In genomic region chr11:76338656-76339055, GRCm38 (mm10) we compare ENCODE assay signal across 16 mouse cellular contexts.
DNase-seq lines count a peak whose midpoint lies in the region; ATAC-seq and TF ChIP-seq lines count a peak whose summit lies in the region.
"Had no signal": no experiment of that assay in that cellular context is flagged by ENCODE, and none has a peak within 500 bp of the region (broad histone marks: within the 10 kb centered on the region; RNA-seq: fewer than 3 reads in every experiment).

No protein-coding gene starts in this region.

- no peaks in the 10 kb centered on the region for H3K9me3 ChIP-seq in embryonic facial prominence, embryonic 12.5 days
- no peaks in the 10 kb centered on the region for H3K9me3 ChIP-seq in embryonic facial prominence, embryonic 10.5 days
- no peaks in the 10 kb centered on the region for H3K9me3 ChIP-seq in stomach, embryonic 14.5 days (ENCODE audit: control insufficient read depth, low read depth, low read length)
- no peaks in the 10 kb centered on the region for H3K9me3 ChIP-seq in stomach, postnatal 0 days (ENCODE audit: control insufficient read depth, low read length)
- H3K9me3 ChIP-seq in intestine, embryonic 15.5 days, result no peaks in the 10 kb centered on the region
- H3K9me3 ChIP-seq: forebrain, embryonic 12.5 days; heart, embryonic 13.5 days; megakaryocyte, embryonic 14.5 days; neural tube, embryonic 12.5 days had no signal

- no peak overlapping the region for H3K9ac ChIP-seq in embryonic facial prominence, embryonic 12.5 days
- no peak overlapping the region for H3K9ac ChIP-seq in stomach, embryonic 14.5 days (replicated peaks; ENCODE audit: low read depth, low read length)
- no peak overlapping the region for H3K9ac ChIP-seq in stomach, postnatal 0 days (ENCODE audit: low read length)
- no peak overlapping the region for H3K9ac ChIP-seq in intestine, embryonic 15.5 days
- H3K9ac ChIP-seq: forebrain, embryonic 12.5 days; neural tube, embryonic 12.5 days had no signal

- DNase-seq in embryonic facial prominence, embryonic 10.5 days (ENCODE audit: low spot score), result no peak
- DNase-seq in stomach, postnatal 0 days (ENCODE audit: low spot score), result no peak
- DNase-seq in frontal cortex, postnatal 14 days (ENCODE audit: low spot score in 2 of 2), result no peak
- DNase-seq in right cerebral cortex, adult 18-20 months, result no peak
- DNase-seq: adrenal gland, postnatal 25 days; kidney, adult 2 months; layer of hippocampus, postnatal 36 days; thymus, postnatal 25 days had no signal

- H3K4me1 ChIP-seq in embryonic facial prominence, embryonic 12.5 days, result peaks cover 60% of the 10 kb centered on the region
- peaks cover 55% of the 10 kb centered on the region for H3K4me1 ChIP-seq in embryonic facial prominence, embryonic 10.5 days
- H3K4me1 ChIP-seq in stomach, embryonic 14.5 days (ENCODE audit: control insufficient read depth, insufficient read depth, low read length), result peaks cover 35% of the 10 kb centered on the region
- peaks cover 4% of the 10 kb centered on the region for H3K4me1 ChIP-seq in stomach, postnatal 0 days (replicated peaks; ENCODE audit: control insufficient read depth, insufficient read depth)
- H3K4me1 ChIP-seq in intestine, embryonic 15.5 days (replicated peaks), result peaks cover 28% of the 10 kb centered on the region; the same call in 1 of the 2 replicates
- H3K4me1 ChIP-seq: megakaryocyte, embryonic 14.5 days had no signal

- no peaks in the 10 kb centered on the region for H3K27me3 ChIP-seq in embryonic facial prominence, embryonic 12.5 days
- no peaks in the 10 kb centered on the region for H3K27me3 ChIP-seq in embryonic facial prominence, embryonic 10.5 days (replicated peaks; ENCODE audit: low read depth, poor library complexity, severe bottlenecking)
- no peaks in the 10 kb centered on the region for H3K27me3 ChIP-seq in stomach, embryonic 14.5 days (ENCODE audit: control insufficient read depth, insufficient read depth, low read length)
- H3K27me3 ChIP-seq in stomach, postnatal 0 days (ENCODE audit: control insufficient read depth, insufficient read depth, low read length), result no peaks in the 10 kb centered on the region
- no peaks in the 10 kb centered on the region for H3K27me3 ChIP-seq in intestine, embryonic 15.5 days (replicated peaks)
- H3K27me3 ChIP-seq: forebrain, embryonic 12.5 days; heart, embryonic 13.5 days; neural tube, embryonic 12.5 days had no signal

- TF ChIP-seq EP300 in stomach, postnatal 0 days (optimal IDR thresholded peaks at IDR 0.05), result no peak

- H3K36me3 ChIP-seq in embryonic facial prominence, embryonic 12.5 days, result no peaks in the 10 kb centered on the region
- no peaks in the 10 kb centered on the region for H3K36me3 ChIP-seq in embryonic facial prominence, embryonic 10.5 days (replicated peaks)
- H3K36me3 ChIP-seq in stomach, embryonic 14.5 days (ENCODE audit: control insufficient read depth, insufficient read depth, low read length), result no peaks in the 10 kb centered on the region
- H3K36me3 ChIP-seq in stomach, postnatal 0 days (ENCODE audit: control insufficient read depth, insufficient read depth, low read length), result no peaks in the 10 kb centered on the region
- H3K36me3 ChIP-seq in intestine, embryonic 15.5 days, result no peaks in the 10 kb centered on the region
- H3K36me3 ChIP-seq: forebrain, embryonic 12.5 days; neural tube, embryonic 12.5 days had no signal

- peak overlapping the region; percentile 76 for H3K27ac ChIP-seq in embryonic facial prominence, embryonic 12.5 days
- H3K27ac ChIP-seq in embryonic facial prominence, embryonic 10.5 days (replicated peaks), result no peak overlapping the region
- peak overlapping the region; percentile 30; the same call in 1 of the 2 replicates for H3K27ac ChIP-seq in stomach, embryonic 14.5 days (ENCODE audit: low read length)
- H3K27ac ChIP-seq in stomach, postnatal 0 days (replicated peaks), result no peak overlapping the region
- peak overlapping the region; percentile 64; the same call in 1 of the 2 replicates for H3K27ac ChIP-seq in intestine, embryonic 15.5 days
- H3K27ac ChIP-seq: forebrain, embryonic 12.5 days; heart, embryonic 13.5 days; neural tube, embryonic 12.5 days had no signal

- no peak for ATAC-seq in embryonic facial prominence, embryonic 12.5 days (ENCODE audit: insufficient number of reproducible peaks, insufficient read depth, low FRiP score, low TSS enrichment)
- no peak for ATAC-seq in stomach, embryonic 14.5 days (ENCODE audit: insufficient number of reproducible peaks, insufficient read depth, low FRiP score, low read depth)
- no peak for ATAC-seq in stomach, postnatal 0 days (ENCODE audit: low FRiP score, low TSS enrichment)
- no peak for ATAC-seq in intestine, embryonic 15.5 days
- no peak for ATAC-seq in inflammation-experienced regulatory T-cells, adult 6 months

- no peak overlapping the region for H3K4me2 ChIP-seq in embryonic facial prominence, embryonic 12.5 days (replicated peaks)
- H3K4me2 ChIP-seq in stomach, embryonic 14.5 days (replicated peaks; ENCODE audit: low read depth, low read length), result no peak overlapping the region
- no peak overlapping the region for H3K4me2 ChIP-seq in stomach, postnatal 0 days (replicated peaks; ENCODE audit: low read depth)
- H3K4me2 ChIP-seq in intestine, embryonic 15.5 days (replicated peaks), result no peak overlapping the region
- H3K4me2 ChIP-seq: forebrain, embryonic 12.5 days had no signal

- no peak overlapping the region for H3K4me3 ChIP-seq in embryonic facial prominence, embryonic 12.5 days
- no peak overlapping the region for H3K4me3 ChIP-seq in embryonic facial prominence, embryonic 10.5 days
- no peak overlapping the region for H3K4me3 ChIP-seq in stomach, embryonic 14.5 days (ENCODE audit: low read depth, low read length)
- H3K4me3 ChIP-seq in stomach, postnatal 0 days (ENCODE audit: low read depth, low read length), result no peak overlapping the region
- no peak overlapping the region for H3K4me3 ChIP-seq in intestine, embryonic 15.5 days (replicated peaks)
- H3K4me3 ChIP-seq: forebrain, embryonic 12.5 days; megakaryocyte, embryonic 14.5 days; neural tube, embryonic 12.5 days had no signal

- WGBS in embryonic facial prominence, embryonic 12.5 days, result 86% methylated on average over 8 of the region's 8 CpGs
- WGBS in embryonic facial prominence, embryonic 10.5 days, result 94% methylated on average over 8 of the region's 8 CpGs
- 75% methylated on average over 8 of the region's 8 CpGs for WGBS in stomach, embryonic 14.5 days
- 44% methylated on average over 8 of the region's 8 CpGs for WGBS in stomach, postnatal 0 days
- 70% methylated on average over 8 of the region's 8 CpGs for WGBS in intestine, embryonic 15.5 days

- TF ChIP-seq CTCF in stomach, postnatal 0 days (IDR thresholded peaks at IDR 0.05; ENCODE audit: low read depth), result no peak

Comparison
In these comparisons a context has a peak if more than half of its experiments do, and no peak if none do; other contexts are left out.
1. H3K27ac ChIP-seq: peak in embryonic facial prominence, embryonic 12.5 days (single experiment), stomach, embryonic 14.5 days (single experiment) and intestine, embryonic 15.5 days (single experiment); none in embryonic facial prominence, embryonic 10.5 days (single experiment) and stomach, postnatal 0 days (single experiment).